Mouse (Mus musculus) left cerebral cortex, postnatal 36 days (tissue): ENCODE measurements around the gene Fam213a. TPM values are rescaled to one million over a fixed set of nuclear protein-coding genes. Genes with fewer than 3 reads are reported as not detected.
"Not testable (repeated sequence)": the region's sequence is repeated elsewhere in the genome, so short reads cannot be mapped to it uniquely, and the experiment has no call there.

ENCODE experiments used
- DNase-seq, 2 experiments: peaks; one replicate each; pipeline ENCODE4 v3.0.0; 2021 to 2022; ENCODE audit warnings: low spot score in 2 of 2, mixed read lengths in 1 of 2
- intact Hi-C: fragments of 180-260 bp; cut with DNase I; formaldehyde crosslinking; loops from one replicate; pipeline ENCODE4 v1.15.1; 2025
- total RNA-seq, 2 experiments: library from RNA; stranded (reverse); gene quantifications; 2 replicates each; pipeline ENCODE4 v1.2.3; 2021

Gene Fam213a
- 100 to 1,000 TPM; 118 to 125 TPM for total RNA-seq

DNA sequence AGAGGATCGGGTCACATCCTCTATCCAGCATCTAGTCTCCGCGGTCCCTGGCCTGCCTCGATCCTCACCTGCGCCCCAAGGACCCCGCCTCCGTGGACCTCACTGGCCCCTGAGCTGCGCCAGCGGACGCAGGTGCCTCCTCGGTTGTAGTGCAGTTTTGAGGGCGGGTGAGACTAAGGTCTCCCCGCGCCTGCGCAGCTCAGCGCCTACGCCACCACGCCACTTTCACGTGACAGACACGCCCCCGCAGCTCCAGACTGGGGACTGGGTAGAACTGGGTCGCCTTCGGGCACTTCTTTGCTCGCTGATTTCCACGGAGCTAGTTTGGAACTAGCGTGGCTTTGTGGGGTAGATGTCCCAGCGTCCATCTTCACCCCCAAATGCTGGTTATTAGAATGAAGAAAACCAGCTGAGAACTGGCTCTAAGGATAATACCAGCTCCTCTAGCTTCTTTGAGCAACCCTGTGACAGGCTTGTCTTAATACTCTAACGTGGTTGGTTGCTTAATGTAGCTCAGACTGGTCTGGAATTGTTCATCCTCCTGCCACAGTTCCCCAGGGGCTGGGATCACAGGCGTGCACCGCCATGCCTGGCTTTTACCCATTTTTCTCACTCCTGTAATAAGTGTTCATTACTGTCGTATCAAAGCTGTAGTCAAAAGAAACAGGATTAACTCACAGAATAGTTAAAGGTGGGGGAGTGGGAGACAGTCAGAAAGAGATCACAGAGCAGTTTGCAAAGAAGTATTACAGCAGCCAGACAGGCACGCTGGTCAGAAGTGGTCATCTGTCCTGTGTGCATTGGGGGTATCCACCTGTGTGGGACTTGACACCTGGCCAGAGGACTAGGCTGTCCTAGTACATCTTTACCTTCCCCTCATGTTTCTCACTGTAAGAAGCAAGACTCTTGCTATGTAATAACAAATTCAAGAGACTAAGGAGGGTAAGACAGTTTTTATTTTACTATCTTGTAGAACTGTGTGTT is at the start of gene Fam213a:
Gene Fam213a (minus strand): TSS at position 159 of the 984 bp plus-strand sequence.
- intact Hi-C loops, result loop anchor here (5.0 kb wide), 1 partner anchor 47 kb away; the partner anchor contains the start of gene Tspan14
- DNase-seq, result peak; percentile 93 to 95

DNA sequence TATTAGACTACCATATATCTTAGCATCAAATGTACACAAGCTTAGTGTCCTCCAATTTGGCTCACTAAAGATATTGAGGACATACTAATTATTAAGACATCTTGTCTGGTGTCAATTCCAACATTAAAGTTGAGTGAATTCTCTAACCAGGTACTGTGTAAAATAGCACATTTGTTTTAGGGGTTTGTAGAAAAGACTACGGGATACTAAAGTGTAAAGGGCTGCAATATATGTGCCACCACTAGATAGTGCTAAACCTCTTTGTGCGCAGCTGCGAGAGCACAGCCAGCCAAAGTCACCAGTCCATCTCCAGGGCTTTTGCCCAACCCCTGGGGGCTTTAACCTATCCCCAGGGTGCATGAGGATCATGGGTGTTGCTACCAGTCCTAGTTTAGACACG is 39.6 kb upstream of the Fam213a start:
- intact Hi-C loops, DNase-seq: not testable (repeated sequence)

DNA sequence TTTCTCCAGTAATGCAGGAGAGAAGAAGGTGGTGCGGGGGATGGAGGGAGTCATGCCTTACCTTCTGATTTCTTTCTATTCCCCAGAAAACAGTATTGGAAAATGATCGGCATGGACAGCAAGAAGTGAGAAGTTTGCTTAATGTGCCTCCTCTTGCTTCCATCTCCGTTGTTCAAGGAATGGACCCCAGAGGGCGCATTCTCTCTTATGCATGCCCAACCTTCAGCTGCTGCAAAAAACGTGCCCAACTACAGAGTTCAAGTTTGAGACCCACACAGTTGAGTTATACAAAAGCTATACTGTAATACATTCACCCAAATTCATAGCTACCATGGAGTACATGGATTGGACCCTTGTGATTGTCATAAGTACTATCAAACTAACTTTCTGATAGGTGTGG is 38.9 kb upstream of the Fam213a start:
- DNase-seq, result no peak
- intact Hi-C loops, result no loop called here

DNA sequence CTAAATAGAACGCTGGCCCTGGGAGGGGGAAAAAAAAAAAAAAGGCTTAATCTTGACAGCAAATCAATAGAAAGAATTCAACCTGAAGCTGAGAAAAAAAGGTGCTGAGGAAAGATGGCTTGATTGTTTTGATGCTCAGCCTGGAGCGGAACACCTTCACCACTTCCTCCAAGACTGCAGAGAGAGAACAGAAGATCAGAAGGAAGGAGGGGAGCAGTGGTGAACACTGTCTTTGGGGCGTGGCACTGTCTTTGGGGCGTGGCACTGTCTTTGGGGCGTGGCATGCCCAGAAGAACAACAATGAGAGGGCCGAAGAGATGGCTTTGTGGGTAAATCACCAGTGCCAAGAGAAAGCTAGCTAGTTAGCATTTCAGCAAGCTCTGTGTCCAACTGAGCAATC is 36.9 kb upstream of the Fam213a start:
- intact Hi-C loops, result no loop called here
- DNase-seq, result no peak

DNA sequence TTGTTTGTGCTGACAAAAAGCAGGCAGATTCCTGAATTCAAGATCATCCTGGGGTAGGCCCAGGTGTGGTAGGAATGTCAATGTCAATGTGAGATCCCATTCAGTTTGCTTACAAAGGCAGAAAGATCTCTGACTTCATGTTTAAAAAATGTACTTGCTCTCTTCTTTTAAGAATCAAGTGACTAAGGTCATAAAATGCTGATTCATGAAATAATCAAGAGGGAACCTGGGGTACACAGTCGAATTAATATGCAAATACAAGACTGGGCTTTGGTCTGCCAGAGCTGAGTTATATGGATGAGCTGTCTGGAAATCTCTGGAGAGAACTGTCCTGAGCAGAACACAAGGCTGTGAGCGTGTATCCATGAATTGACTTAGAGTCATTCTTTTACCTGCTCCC is 33.8 kb upstream of the Fam213a start:
- no peak for DNase-seq
- intact Hi-C loops, result no loop called here

DNA sequence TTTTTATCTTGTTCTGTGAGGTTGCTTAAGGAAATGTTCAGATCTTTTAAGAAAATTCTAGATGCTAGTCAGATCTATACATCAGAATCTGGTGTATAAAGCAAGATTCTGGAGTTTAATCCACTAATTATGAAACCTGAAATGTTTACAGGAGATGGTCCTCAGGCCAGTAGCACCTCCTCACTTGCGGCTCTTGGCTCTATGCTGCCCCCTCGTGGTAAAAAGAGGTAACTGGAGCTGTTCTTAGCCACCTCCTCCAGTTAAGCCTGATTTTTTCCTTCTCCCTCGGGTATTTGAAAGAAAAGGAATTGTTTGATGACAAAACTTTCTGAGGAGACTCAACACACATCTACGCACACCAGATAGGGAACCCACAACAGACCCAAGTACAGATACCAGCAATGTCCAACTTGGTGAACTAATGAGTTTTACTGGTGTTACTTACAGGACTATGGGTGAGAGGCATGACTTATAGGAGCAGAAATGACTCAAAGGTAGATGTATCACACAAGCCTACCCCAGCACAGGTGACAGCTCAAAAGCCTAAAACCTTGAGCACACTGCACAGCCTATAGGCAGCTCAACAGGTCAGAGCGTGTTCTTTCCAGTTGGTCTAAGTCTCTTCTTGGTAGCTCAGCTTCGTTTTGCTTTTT is 21.7 kb upstream of the Fam213a start:
- intact Hi-C loops, result loop anchor here (2.0 kb wide), 1 partner anchor 56 kb away; no protein-coding TSS in a partner anchor

DNA sequence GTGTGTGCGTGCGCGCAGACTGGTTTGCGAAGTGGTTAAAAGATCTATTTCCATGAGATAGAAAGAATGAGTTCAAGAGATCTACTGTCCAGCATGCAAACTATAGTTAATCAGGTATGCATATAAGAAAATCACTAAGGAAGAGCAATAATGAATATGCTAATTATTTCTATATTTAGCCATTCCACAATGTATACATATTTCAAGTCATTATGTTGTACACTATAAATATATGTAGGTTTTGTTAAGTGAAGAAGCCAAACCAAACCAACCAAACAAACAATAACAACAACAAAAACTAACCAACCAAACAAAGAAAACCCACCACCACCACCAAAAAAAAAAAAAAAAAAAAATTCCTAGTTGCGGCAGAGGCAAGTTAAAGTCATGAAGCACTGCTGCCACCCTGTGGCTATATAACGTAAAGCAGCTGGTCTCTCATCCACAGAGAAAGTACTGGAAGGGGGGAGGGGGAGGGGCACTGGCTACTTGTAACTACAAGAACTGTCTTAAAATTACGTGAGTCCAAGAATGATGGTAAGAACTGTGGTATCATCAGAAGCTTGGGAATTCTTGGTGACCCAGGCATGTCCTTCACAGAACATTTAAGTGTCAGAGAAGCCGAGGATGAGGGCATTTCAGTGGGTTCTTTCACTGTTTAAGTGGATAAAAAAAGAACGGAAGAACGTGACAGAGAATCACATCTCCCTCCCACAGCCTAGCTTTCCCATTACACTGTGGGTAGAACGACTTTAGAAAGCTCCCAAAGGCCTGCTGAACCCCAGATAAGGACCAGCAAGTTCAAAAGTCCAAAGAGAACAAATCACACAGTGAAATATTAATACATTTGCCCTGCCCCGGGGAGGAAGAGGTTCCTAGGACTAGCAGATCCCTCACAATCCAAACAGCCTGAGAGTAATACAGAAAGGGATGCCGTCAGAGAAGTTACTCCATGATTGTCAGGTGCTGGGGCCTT is 19.8 kb upstream of the Fam213a start:
- DNase-seq, result peak; percentile 59 to 67
- intact Hi-C loops, result loop anchor here (2.0 kb wide), 2 partner anchors 55 to 117 kb away; no protein-coding TSS in a partner anchor

More for the DNA sequence above, 21.7 kb upstream of the Fam213a start:
- peak; percentile 26 to 49 for DNase-seq

DNA sequence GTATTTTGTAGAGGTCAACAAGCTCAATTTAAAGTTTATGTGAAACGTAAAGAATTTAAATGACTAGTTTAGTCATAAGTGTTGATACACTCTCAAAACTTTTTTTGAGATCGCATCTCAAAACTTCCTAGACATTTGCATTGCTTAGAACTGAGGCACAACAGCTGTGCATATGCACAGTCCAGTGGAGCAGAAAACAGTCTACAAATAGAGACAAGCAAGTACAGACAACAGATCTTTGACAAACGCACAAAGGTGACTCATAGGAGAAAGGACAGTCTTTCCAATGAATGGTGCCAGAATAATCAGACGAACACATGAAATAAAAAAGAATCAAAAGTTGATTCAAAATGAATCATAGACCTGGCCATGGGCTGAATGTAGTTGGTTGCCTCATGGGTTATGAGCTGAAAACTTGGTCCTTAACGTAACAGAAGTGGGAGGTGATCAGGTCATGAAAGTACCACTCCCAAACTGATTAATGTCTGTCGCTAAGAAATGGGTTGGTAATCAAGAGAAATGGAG is 17.5 kb upstream of the Fam213a start:
- intact Hi-C loops, result no loop called here
- no peak for DNase-seq

DNA sequence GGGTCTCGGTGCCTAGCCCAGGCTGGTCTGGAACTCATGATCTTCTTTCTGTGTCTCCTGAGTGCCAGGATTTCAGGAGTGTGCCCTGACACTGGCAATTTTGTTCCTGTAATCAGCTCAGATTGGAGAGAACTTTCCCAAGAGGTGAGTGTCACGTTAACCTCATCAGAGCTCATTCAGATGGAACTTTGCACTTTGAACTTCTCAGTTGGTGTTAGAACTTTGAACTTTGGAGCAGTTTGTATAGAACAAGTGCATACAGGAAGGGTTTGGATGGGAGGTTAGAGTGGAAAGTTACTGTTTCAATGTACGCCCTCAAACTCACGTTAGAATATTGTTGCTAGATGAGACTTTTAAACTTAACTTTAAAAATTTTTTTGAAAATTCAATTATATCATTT is 15.7 kb upstream of the Fam213a start:
- intact Hi-C loops, result no loop called here
- DNase-seq, result no peak

DNA sequence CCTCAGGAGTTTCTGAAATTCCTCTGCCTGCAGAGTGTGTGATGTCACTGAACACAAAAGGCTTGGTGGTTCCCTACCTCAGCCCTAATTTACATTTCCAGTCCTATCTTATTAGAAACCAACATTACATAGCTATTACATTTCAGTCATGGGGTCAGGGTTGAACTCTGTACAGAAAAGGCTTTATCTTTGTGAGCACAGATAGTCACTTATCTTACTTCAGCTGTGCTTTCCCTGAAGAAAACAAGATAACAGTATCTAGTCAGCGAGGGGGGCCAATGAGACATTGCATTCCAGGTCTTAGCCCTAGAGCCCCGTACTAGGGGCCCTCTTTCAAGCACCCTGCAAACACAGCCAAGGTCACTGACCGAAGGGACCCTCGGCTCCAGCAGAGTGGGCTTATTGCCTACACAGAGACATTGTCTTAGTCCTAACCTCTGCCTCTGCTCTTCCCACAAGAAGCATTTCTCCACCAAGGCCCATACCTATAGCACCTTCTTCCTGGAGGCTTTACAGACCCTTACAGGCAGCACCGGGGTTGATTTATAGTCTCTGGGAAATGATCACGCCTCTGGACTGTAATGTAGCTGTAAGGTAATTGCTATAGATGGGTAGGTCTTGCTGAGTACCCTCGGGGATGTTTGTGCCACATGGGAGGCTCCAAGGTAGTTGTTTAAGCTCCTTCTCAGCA is 12.2 kb upstream of the Fam213a start:
- DNase-seq, result no peak
- intact Hi-C loops, result no loop called here

DNA sequence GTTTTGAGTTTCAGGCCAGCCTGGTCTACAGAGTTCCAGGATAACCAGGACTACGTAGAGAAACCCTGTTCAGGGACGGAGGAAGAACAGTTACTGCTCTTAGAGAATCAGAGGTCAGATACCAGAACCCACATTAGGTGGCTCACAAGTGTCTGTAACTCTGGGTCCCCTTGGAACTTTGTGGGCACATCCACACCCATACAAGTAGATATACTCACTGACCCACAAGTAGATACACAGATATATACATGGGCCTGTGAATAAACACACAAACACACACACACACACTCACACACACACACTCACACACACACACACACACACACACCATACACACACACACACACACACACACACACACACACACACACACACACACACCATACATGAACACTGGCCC is 11.5 kb upstream of the Fam213a start:
- DNase-seq, result no peak
- intact Hi-C loops, result no loop called here

DNA sequence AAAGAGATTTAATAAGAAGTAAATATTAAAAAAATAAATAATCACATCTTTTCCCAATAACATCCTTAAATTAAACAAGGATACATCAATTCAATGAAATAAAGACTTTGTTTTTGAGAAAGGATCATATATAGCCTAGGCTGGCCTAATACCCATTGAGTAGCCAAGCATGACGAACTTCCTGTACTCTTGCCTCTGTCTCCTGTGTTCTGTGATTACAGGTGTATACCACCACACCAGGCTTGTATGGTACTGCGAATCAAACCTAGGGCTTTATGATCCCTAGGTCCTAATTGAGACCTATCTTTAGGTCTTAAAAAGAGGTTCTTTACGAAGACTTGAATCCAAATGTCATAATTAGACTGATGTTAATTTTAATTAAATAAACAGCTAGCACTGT is 7.7 kb upstream of the Fam213a start:
- no peak for DNase-seq

DNA sequence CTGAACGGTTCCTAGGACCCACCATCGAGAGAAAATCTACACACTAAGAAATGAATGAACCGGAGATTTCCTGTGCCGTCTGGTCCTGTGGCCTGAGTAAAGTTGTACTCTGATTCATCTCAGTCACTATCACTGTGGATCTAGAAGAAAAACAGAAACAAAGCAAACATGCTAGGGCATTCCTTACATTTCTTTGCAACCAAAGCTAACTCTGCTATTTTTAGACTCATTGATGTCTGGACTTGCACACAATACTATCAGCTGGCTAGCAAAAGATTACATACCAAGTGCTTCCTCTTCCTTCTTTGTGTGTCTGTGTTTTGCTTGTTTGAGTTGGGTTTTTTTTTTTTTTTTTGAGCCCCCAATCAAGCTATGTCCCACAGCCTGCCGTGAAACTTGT is 3.9 kb upstream of the Fam213a start:
- DNase-seq, result no peak
- intact Hi-C loops, result no loop called here

More for the DNA sequence above, 7.7 kb upstream of the Fam213a start:
- intact Hi-C loops, result no loop called here

DNA sequence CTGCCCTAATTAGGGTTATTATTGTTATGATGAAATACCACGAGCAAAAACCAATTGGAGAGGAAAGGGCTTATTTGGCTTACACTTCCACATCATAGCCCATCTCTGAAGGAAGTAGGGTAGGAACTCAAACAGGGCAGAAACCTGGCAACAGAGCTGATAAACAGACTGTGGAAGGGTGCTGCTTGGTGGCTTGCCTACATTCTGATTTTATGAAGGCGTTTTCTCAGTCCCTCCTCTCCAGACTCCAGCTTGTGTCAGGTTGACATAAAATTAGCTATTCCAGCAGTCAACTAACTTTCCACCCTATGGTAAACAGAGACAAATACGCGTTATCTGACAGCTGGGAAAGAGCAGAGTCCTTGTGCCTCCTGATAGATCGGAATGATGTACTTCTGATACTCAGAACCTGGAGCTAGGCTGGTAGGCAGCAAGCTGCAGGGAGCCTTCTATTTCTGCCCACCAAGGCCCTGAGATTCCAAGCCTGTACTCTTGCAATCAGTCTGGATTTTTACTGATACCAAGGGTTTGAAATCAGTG is 1.2 kb upstream of the Fam213a start:
- DNase-seq, result peak in 1 of 2 experiments; percentile 19
- intact Hi-C loops, result loop anchor here (5.0 kb wide), 1 partner anchor 47 kb away; the partner anchor contains the start of gene Tspan14

DNA sequence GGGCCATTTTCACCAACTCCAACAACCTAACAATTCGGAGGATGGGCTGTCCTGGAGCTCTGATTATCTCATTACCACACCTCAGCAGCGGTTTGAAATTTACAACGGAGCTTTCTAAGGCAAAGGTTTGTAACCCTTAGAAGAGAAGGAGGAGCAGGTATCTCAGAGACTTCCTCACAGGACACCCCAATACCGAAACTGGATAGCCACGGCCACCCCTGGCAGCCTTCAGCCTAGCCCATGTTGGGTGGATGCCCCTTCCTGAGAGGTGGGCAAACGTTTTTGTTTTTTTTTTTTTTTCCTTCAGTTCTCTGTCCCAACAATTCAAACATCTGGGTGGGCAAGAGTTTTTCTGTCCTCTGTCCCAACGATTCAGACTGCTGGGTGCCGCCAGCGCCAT is 445 bp downstream of the Fam213a start:
- intact Hi-C loops, result loop anchor here (5.0 kb wide), 1 partner anchor 46 kb away; the partner anchor contains the start of gene Tspan14
- no peak for DNase-seq

DNA sequence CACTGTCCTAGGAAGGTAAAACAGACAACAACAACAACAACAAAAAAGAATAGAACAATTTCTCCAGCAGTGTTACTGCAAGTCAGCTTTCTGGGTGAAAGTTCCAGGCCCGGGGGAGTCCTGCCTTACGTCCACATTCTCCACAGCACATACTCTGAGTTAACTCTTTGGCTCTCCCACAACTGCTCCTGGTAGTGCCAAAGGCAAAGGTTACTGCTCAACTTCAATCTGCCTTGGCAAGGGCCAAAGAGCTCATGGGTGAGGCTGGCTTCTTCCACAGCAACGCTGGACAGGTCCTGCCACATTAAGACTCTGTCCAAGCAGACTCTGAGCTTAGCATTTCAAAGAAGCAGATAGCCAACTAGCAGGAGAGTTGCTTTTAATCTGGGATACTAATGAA is 1.7 kb downstream of the Fam213a start:
- intact Hi-C loops, result loop anchor here (5.0 kb wide), 1 partner anchor 45 kb away; the partner anchor contains the start of gene Tspan14
- DNase-seq, result no peak

DNA sequence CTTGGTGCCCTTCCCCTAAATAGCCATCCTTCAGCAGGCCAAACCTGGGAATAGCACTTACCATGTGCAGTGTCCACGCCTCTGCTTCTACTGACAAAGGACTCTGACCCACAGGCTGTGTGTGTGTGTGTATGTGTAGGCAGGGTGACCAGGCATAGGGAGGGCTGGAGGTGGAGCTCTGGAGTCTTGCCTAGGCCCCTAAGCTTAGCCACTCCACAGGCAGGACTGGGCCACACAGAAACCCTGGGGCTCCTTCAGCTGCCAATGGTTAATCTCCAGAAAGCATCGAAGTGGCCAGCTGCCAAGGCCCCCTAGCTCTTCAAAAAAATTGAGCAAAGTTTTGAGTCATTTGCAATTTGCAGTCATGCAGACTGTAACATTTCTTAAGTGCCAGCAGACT is 5.5 kb downstream of the Fam213a start:
- no peak for DNase-seq
- intact Hi-C loops, result no loop called here

DNA sequence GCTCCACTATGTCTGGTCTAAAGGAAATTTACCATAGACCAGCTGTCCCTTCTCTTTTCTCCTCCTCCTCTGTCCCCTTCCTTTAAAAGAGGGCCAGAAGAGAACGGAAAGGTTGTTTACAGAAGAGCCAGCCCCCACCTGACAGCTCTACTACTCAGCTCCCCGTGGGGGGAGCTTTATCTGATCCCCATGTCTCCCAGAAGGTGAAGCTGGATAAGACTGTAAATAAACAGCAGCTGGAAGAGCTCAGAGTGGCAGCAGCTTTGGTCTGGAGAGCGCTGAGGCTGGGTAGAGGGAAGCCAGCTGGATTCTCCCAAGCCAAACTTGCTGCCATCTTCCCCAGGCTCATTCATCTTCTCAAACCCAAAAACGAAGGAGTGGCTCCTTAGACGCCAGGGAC is 5.9 kb downstream of the Fam213a start:
- no peak for DNase-seq
- intact Hi-C loops, result no loop called here
